Mouse (Mus musculus): Measurements from ENCODE around the gene Gstm6. TPM values are rescaled to one million over a fixed set of nuclear protein-coding genes. Genes with fewer than 3 reads are reported as not detected.
"Not testable (repeated sequence)": the region's sequence is repeated elsewhere in the genome, so short reads cannot be mapped to it uniquely, and the experiment has no call there.

The Gstm6 gene
- total RNA-seq, 2 experiments from 2014 or later, result 0.22 TPM; not detected in 1

DNA sequence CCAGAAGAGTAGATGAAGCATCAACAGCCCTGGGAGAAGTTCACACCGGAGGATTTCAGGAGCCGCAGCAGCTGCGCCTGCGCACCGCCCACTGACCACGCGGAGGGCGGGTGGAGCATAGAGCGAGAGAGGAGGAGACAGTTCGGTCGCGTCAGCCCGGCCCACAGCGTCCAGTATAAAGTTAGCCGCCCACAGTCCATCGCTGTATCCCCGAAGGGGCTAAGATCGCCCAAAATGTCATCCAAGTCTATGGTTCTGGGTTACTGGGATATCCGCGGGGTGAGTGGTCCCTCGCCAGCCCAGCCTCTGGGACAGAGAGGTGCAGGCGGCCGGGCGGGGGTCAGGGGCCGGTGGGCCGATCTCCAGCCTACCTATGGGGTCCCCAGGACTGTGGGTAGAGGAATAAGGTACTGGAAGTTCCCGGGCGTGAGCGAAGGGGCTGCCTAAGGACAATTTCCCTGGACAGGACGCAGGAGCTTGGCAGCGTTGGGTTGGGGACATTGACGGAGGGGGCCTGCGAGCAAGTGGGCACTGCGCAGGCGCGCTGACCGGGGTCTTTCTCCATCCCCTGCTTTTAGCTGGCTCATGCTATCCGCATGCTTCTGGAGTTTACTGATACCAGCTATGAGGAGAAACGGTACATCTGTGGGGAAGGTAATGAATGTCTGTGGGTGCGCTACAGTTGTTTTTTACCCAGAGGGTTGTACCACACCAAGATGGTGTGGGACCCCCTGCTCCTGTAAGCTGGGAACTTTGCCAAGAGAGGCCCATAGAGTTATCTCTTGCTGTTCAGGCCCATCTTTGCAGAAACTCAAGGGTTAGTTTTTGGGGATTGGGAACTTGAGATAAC is 47.6 kb downstream of the Gstm6 start, which contains the start of gene Gstm5:
TSS of gene Gstm5 (plus strand) at position 102 of the 850 bp plus-strand sequence.
- peak; percentile 88 for ATAC-seq (replicated peaks; ENCODE audit: poor library complexity)

GRCm38 (mm10) chr3:107895194-107895719 is 48.3 kb downstream of the Gstm6 start:
- peak; percentile 23; the same call in 1 of the 2 replicates for ATAC-seq (replicated peaks; ENCODE audit: poor library complexity)

DNA sequence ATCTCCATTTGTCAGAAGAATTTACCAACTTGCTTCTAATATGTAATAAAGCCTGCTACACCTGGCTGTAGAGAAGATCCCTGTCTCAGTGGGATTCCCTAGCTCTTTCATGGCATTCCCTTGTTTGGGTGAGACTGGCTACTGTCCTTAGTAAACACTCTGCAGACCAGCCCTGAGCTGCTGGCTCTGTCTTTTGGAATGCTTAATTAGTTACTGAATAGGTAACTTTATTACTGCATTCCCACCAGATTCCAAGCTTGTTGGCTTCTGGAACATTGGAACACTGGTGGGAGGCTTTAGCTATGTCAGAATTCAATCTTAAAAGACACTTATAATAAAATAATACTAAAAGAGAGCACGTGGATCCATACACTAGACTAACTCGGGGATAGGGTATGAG is 54.3 kb downstream of the Gstm6 start:
- ATAC-seq (replicated peaks; ENCODE audit: poor library complexity), result not testable (repeated sequence)

Other genes starting within 250 kb of the Gstm6 start
- gene Ahcyl1, start 247.2 kb downstream of the Gstm6 start, total RNA-seq (2015), result 82.8 and 84.9 TPM in 2 replicates
- gene Ahcyl1, start 247.2 kb downstream of the Gstm6 start, total RNA-seq (2017), result 42.3 and 73.4 TPM in 2 replicates
- gene Csf1, start 183.3 kb downstream of the Gstm6 start, total RNA-seq (2015), result 2.2 and 4.8 TPM in 2 replicates
- 1.5 and 4.6 TPM in 2 replicates for gene Csf1, start 183.3 kb downstream of the Gstm6 start, total RNA-seq (2017)
- gene Eps8l3, start 66.5 kb downstream of the Gstm6 start, total RNA-seq (2015), result 0.07 and 0.12 TPM in 2 replicates
- gene Eps8l3, start 66.5 kb downstream of the Gstm6 start, total RNA-seq (2017), result not detected in 2 replicates
- 38.2 and 61.5 TPM in 2 replicates for gene Gstm5, start 47.9 kb downstream of the Gstm6 start, total RNA-seq (2015)
- gene Gstm5, start 47.9 kb downstream of the Gstm6 start, total RNA-seq (2017), result 23.6 and 30.6 TPM in 2 replicates
- gene Gstm7, start 11.9 kb downstream of the Gstm6 start, total RNA-seq (2015), result 4.4 and 5.7 TPM in 2 replicates
- 1.6 and 1.9 TPM in 2 replicates for gene Gstm7, start 11.9 kb downstream of the Gstm6 start, total RNA-seq (2017)
- not detected in 2 replicates for gene Gstm3, start 25.5 kb upstream of the Gstm6 start, total RNA-seq (2015)
- gene Gstm3, start 25.5 kb upstream of the Gstm6 start, total RNA-seq (2017), result not detected in 2 replicates
- gene Gstm2, start 42.7 kb upstream of the Gstm6 start, total RNA-seq (2015), result 2.1 and 2.2 TPM in 2 replicates
- gene Gstm2, start 42.7 kb upstream of the Gstm6 start, total RNA-seq (2017), result 4.8 and 6.8 TPM in 2 replicates
- gene Gstm1, start 74.2 kb upstream of the Gstm6 start, total RNA-seq (2015), result 1,143 and 1,246 TPM in 2 replicates
- gene Gstm1, start 74.2 kb upstream of the Gstm6 start, total RNA-seq (2017), result 511 and 599 TPM in 2 replicates
- gene Gstm4, start 101.1 kb upstream of the Gstm6 start, total RNA-seq (2015), result 12.5 and 15.8 TPM in 2 replicates
- 15.1 and 22.1 TPM in 2 replicates for gene Gstm4, start 101.1 kb upstream of the Gstm6 start, total RNA-seq (2017)
- 52.9 and 63.6 TPM in 2 replicates for gene Ampd2, start 142.9 kb upstream of the Gstm6 start, total RNA-seq (2015)
- 33.9 and 48.4 TPM in 2 replicates for gene Ampd2, start 142.9 kb upstream of the Gstm6 start, total RNA-seq (2017)
- gene Gnat2, start 149.0 kb upstream of the Gstm6 start, total RNA-seq (2015), result 0.72 and 1.8 TPM in 2 replicates
- 1.0 and 2.0 TPM in 2 replicates for gene Gnat2, start 149.0 kb upstream of the Gstm6 start, total RNA-seq (2017)
- 143 and 147 TPM in 2 replicates for gene Gnai3, start 202.4 kb upstream of the Gstm6 start, total RNA-seq (2015)
- gene Gnai3, start 202.4 kb upstream of the Gstm6 start, total RNA-seq (2017), result 167 TPM in 2 replicates
- gene Gpr61, start 211.1 kb upstream of the Gstm6 start, total RNA-seq (2015), result not detected in 2 replicates
- gene Gpr61, start 211.1 kb upstream of the Gstm6 start, total RNA-seq (2017), result not detected in 2 replicates
- 1.3 and 1.8 TPM in 2 replicates for gene Amigo1, start 242.6 kb upstream of the Gstm6 start, total RNA-seq (2015)
- gene Amigo1, start 242.6 kb upstream of the Gstm6 start, total RNA-seq (2017), result 2.3 and 3.6 TPM in 2 replicates